Mouse (Mus musculus) cerebral cortex, adult 2 months (tissue): ENCODE results near the gene Atad2b.

Experiments used
- WGBS: fragments of 180-500 bp; shearing (Covaris S2); methylation state at CpG from one replicate; pipeline ENCODE4 v1.1.7; 2018; 5-methylcytosine and 5-hydroxymethylcytosine counted together

Atad2b gene

GRCm38 (mm10) chr12:4916994-4917804, at the start of gene Atad2b:
Atad2b (plus strand) TSS chr12:4917353.
- under 1% methylated on average over 79 of the region's 89 CpGs for WGBS

GRCm38 (mm10) chr12:4868924-4869323, 48.2 kb upstream of the Atad2b start:
- 92% methylated on average over 8 of the region's 8 CpGs for WGBS

GRCm38 (mm10) chr12:4871260-4871659, 45.9 kb upstream of the Atad2b start:
- WGBS, result 94% methylated on average over 5 of the region's 5 CpGs

GRCm38 (mm10) chr12:4872273-4872672, 44.9 kb upstream of the Atad2b start:
- WGBS, result 67% methylated on average over 4 of the region's 4 CpGs

GRCm38 (mm10) chr12:4872983-4873477, 44.1 kb upstream of the Atad2b start:
- 81% methylated on average over 5 of the region's 5 CpGs for WGBS

- 74% methylated on average over 6 of the region's 6 CpGs for WGBS
Observed at GRCm38 (mm10) chr12:4873531-4873930, 43.6 kb upstream of the Atad2b start.

- 2% methylated on average over 24 of the region's 24 CpGs for WGBS
Observed at GRCm38 (mm10) chr12:4874161-4874927, 42.8 kb upstream of the Atad2b start, which contains the start of gene Mfsd2b. Mfsd2b (minus strand) TSS chr12:4874359.

- WGBS, result 90% methylated on average over 8 of the region's 8 CpGs
Observed at GRCm38 (mm10) chr12:4875623-4876022, 41.5 kb upstream of the Atad2b start.

GRCm38 (mm10) chr12:4878296-4878783, 38.8 kb upstream of the Atad2b start:
- 84% methylated on average over 9 of the region's 9 CpGs for WGBS

GRCm38 (mm10) chr12:4879048-4879447, 38.1 kb upstream of the Atad2b start:
- WGBS, result 97% methylated on average over 5 of the region's 5 CpGs

- WGBS, result 90% methylated on average over 2 of the region's 2 CpGs
Observed at GRCm38 (mm10) chr12:4882086-4882485, 35.1 kb upstream of the Atad2b start.

GRCm38 (mm10) chr12:4885062-4885461, 32.1 kb upstream of the Atad2b start:
- 64% methylated on average over 1 of the region's 1 CpGs for WGBS

GRCm38 (mm10) chr12:4886581-4886980, 30.6 kb upstream of the Atad2b start:
- WGBS, result 98% methylated on average over 4 of the region's 4 CpGs

GRCm38 (mm10) chr12:4889251-4889650, 27.9 kb upstream of the Atad2b start:
- 97% methylated on average over 2 of the region's 2 CpGs for WGBS

- 97% methylated on average over 1 of the region's 1 CpGs for WGBS
Observed at GRCm38 (mm10) chr12:4889891-4890290, 27.3 kb upstream of the Atad2b start.

- 87% methylated on average over 5 of the region's 5 CpGs for whole genome bisulfite sequencing
Observed at GRCm38 (mm10) chr12:4898024-4898423, 19.1 kb upstream of the Atad2b start.

GRCm38 (mm10) chr12:4905946-4906345, 11.2 kb upstream of the Atad2b start:
- WGBS, result 48% methylated on average over 7 of the region's 7 CpGs

GRCm38 (mm10) chr12:4906476-4906875, 10.7 kb upstream of the Atad2b start:
- WGBS, result 32% methylated on average over 7 of the region's 7 CpGs

- WGBS, result under 1% methylated on average over 125 of the region's 125 CpGs
Observed at GRCm38 (mm10) chr12:4906951-4907906, 9.9 kb upstream of the Atad2b start, which contains the start of gene Ubxn2a. Ubxn2a (minus strand) TSS chr12:4907705.

GRCm38 (mm10) chr12:4908391-4908790, 8.8 kb upstream of the Atad2b start:
- 84% methylated on average over 7 of the region's 7 CpGs for WGBS

GRCm38 (mm10) chr12:4910496-4910895, 6.7 kb upstream of the Atad2b start:
- 100% methylated on average over 1 of the region's 1 CpGs for WGBS
